Mouse (Mus musculus) embryonic fibroblast, embryonic 13.5 days (primary cell): ENCODE measurements around the gene Gm13287.
"Not testable (repeated sequence)": the region's sequence is repeated elsewhere in the genome, so short reads cannot be mapped to it uniquely, and the experiment has no call there.

Experiments used
- CTCF ChIP-seq: IDR thresholded peaks from 2 replicates; pipeline ENCODE4 v1.5.1; 2011; ENCODE audit warnings: mild to moderate bottlenecking, control low read depth, low read length, moderate library complexity, borderline replicate concordance; ENCODE audit not compliant: insufficient read depth
- POLR2A ChIP-seq: IDR thresholded peaks from 2 replicates; pipeline ENCODE4 v1.6.1; 2011; ENCODE audit warnings: low read depth, mild to moderate bottlenecking, control low read depth, low read length, moderate library complexity

DNA sequence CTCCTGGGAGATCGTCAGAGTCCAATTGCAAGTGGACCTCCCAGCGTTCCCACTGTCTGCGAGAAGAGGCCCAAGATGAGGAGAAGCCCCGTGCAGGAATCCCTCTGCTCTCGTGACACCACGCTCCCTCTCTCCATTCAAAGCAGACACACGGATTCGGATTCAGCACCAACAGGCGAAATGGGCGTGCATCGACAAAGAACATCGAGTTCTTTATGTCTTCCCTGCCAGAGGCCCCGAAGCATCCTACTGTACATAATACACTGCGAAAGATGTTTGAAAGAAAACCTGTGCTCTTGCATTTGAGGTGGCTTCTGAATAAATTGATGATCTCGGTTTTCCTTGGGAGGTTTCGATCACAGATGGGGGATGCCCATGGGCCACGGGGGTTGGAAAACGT, 22.7 kb upstream of the Gm13287 start:
- TF ChIP-seq CTCF, POLR2A: not testable (repeated sequence)
